Mouse (Mus musculus) lung, adult 2 months (tissue): ENCODE results near the gene Acta1. TPM values are rescaled to one million over a fixed set of nuclear protein-coding genes. Genes with fewer than 3 reads are reported as not detected.

Source experiments
- DNase-seq: peaks from one replicate; pipeline ENCODE4 v3.0.0; 2022
- H3K4me1 ChIP-seq: fragments of 200-500 bp; 2 replicates; pipeline ENCODE4 v1.6.1; 2011; ENCODE audit warnings: low read length; ENCODE audit not compliant: control insufficient read depth, insufficient read depth
- H3K4me3 ChIP-seq: fragments of 200-500 bp; replicated peaks from 2 replicates; pipeline ENCODE3; 2011; ENCODE audit warnings: low read depth, mild to moderate bottlenecking, control low read depth, low read length; ENCODE audit errors: extremely low read depth
- CTCF ChIP-seq: fragments of 200-500 bp; IDR thresholded peaks from 2 replicates; pipeline ENCODE4 v1.5.1; 2011; ENCODE audit warnings: mild to moderate bottlenecking, low read length, control low read depth; ENCODE audit not compliant: insufficient read depth
- POLR2A ChIP-seq: fragments of 200-500 bp; IDR thresholded peaks from 2 replicates; pipeline ENCODE4 v1.6.1; 2011; ENCODE audit warnings: low read depth, mild to moderate bottlenecking, control low read depth, low read length, borderline replicate concordance; ENCODE audit errors: extremely low read depth
- WGBS: fragments of 180-500 bp; shearing (Covaris S2); methylation state at CpG from one replicate; pipeline ENCODE4 v1.1.7; 2018; 5-methylcytosine and 5-hydroxymethylcytosine counted together
- polyA plus RNA-seq: library from polyadenylated mRNA; depleted of rRNA; stranded (reverse); fragments of >200 nt; gene quantifications from 2 replicates; pipeline ENCODE4 v1.2.3, GENCODE M21; 2012; rRNA removed

The Acta1 gene
- polyA plus RNA-seq, 1 experiment: 1,963 TPM

- WGBS: 70% methylated on average over 5 of the region's 5 CpGs
Measured at GRCm38 (mm10) chr8:123851590-123851989, 43.0 kb downstream of the Acta1 start.

GRCm38 (mm10) chr8:123849352-123849751 lies 45.2 kb downstream of the Acta1 start:
- TF ChIP-seq POLR2A: no peak
- TF ChIP-seq CTCF: no peak

More at GRCm38 (mm10) chr8:123851590-123851989, 43.0 kb downstream of the Acta1 start:
- DNase-seq: no peak
- Histone ChIP-seq H3K4me1 (no peaks in the 10 kb centered on the region), H3K4me3 (no peak overlapping the region)
- TF ChIP-seq POLR2A (no peak), CTCF (no peak)

GRCm38 (mm10) chr8:123847546-123847945 lies 47.0 kb downstream of the Acta1 start:
- TF ChIP-seq CTCF: no peak
- TF ChIP-seq POLR2A: no peak
- 56% methylated on average over 3 of the region's 3 CpGs for WGBS
- Histone ChIP-seq H3K4me1 (no peaks in the 10 kb centered on the region), H3K4me3 (no peak overlapping the region)
- DNase-seq: no peak

More at GRCm38 (mm10) chr8:123849352-123849751, 45.2 kb downstream of the Acta1 start:
- Histone ChIP-seq H3K4me3 (no peak overlapping the region), H3K4me1 (no peaks in the 10 kb centered on the region)
- WGBS: 80% methylated on average over 4 of the region's 4 CpGs
- DNase-seq: no peak

GRCm38 (mm10) chr8:123846509-123846908 lies 48.0 kb downstream of the Acta1 start:
- Histone ChIP-seq H3K4me1 (no peaks in the 10 kb centered on the region), H3K4me3 (no peak overlapping the region)
- no peak for DNase-seq
- 83% methylated on average over 12 of the region's 12 CpGs for WGBS
- TF ChIP-seq CTCF (no peak), POLR2A (no peak)

GRCm38 (mm10) chr8:123845991-123846390 lies 48.6 kb downstream of the Acta1 start:
- Histone ChIP-seq H3K4me3 (no peak overlapping the region), H3K4me1 (no peaks in the 10 kb centered on the region)
- 90% methylated on average over 10 of the region's 10 CpGs for WGBS
- DNase-seq: no peak
- TF ChIP-seq CTCF: no peak
- no peak for TF ChIP-seq POLR2A

DNA sequence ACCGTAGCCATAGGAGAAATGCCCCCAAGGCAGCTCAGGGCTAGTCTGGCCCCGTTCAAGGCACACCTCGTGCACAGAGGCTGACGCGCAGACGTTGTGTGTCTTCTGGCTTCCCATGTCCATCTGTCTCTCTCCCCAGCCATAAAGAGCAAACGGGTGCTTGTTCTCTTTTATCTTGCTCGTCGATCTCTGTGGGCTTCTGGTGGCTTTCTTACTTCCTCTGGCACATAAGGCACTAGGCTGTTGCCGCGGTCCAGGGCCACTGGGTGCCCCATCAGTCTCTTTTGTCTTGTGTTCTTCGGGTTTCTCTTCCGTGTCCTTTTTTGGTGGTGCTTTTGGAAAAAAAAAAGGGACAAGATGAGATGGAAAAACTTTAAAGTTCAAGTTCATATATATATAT lies 49.4 kb downstream of the Acta1 start:
- no peak overlapping the region for H3K4me3 ChIP-seq
- WGBS: 83% methylated on average over 13 of the region's 13 CpGs
- TF ChIP-seq CTCF: no peak
- no peak for TF ChIP-seq POLR2A
- no peaks in the 10 kb centered on the region for H3K4me1 ChIP-seq
- no peak for DNase-seq

GRCm38 (mm10) chr8:123844341-123844740 lies 50.2 kb downstream of the Acta1 start:
- Histone ChIP-seq H3K4me1 (no peaks in the 10 kb centered on the region), H3K4me3 (no peak overlapping the region)
- no peak for DNase-seq
- WGBS: 78% methylated on average over 7 of the region's 7 CpGs
- TF ChIP-seq POLR2A (no peak), CTCF (no peak)

- 86% methylated on average over 12 of the region's 12 CpGs for WGBS
- TF ChIP-seq POLR2A (no peak), CTCF (no peak)
- Histone ChIP-seq H3K4me3 (no peak overlapping the region), H3K4me1 (no peaks in the 10 kb centered on the region)
- DNase-seq: no peak
Measured at GRCm38 (mm10) chr8:123842086-123842485, 52.5 kb downstream of the Acta1 start.

Other genes with a start within 250 kb of the Acta1 start
- gene Rhou, start 240.8 kb downstream of the Acta1 start, polyA plus RNA-seq: 5.0 and 8.0 TPM in 2 replicates
- 7.3 and 7.9 TPM in 2 replicates for gene Rab4a, start 88.8 kb downstream of the Acta1 start, polyA plus RNA-seq
- gene Ccsap, start 34.5 kb downstream of the Acta1 start, polyA plus RNA-seq: 0.80 and 0.86 TPM in 2 replicates
- gene Nup133, start 54.5 kb upstream of the Acta1 start, polyA plus RNA-seq: 7.3 and 10.8 TPM in 2 replicates
- gene Abcb10, start 88.4 kb upstream of the Acta1 start, polyA plus RNA-seq: 10.9 and 12.6 TPM in 2 replicates
- 22.7 and 26.0 TPM in 2 replicates for gene Taf5l, start 126.6 kb upstream of the Acta1 start, polyA plus RNA-seq
- gene Urb2, start 126.8 kb upstream of the Acta1 start, polyA plus RNA-seq: 3.1 and 4.3 TPM in 2 replicates